Mouse (Mus musculus) E14TG2a.4 (cell line): Measurements from ENCODE around the gene Gm12248.
"Not testable (repeated sequence)": the region's sequence is repeated elsewhere in the genome, so short reads cannot be mapped to it uniquely, and the experiment has no call there.

ENCODE experiments used
- H3K27me3 ChIP-seq: 2 replicates; pipeline ENCODE4 v1.6.1; 2014; ENCODE audit warnings: low read length, control low read depth; ENCODE audit not compliant: insufficient read depth
- H3K36me3 ChIP-seq: 2 replicates; pipeline ENCODE4 v1.6.1; 2014; ENCODE audit warnings: low read length, control low read depth; ENCODE audit not compliant: insufficient read depth
- H3K4me1 ChIP-seq: replicated peaks from 2 replicates; pipeline ENCODE4 v1.6.1; 2014; ENCODE audit warnings: low read depth, low read length, control low read depth
- H3K4me3 ChIP-seq: replicated peaks from 2 replicates; pipeline ENCODE4 v1.5.1; 2014; ENCODE audit warnings: mild to moderate bottlenecking, low read length
- H3K9me3 ChIP-seq: 2 replicates; pipeline ENCODE4 v1.6.1; 2014; ENCODE audit warnings: low read length, control low read depth
- CTCF ChIP-seq: conservative IDR thresholded peaks from 2 replicates; pipeline ENCODE4 v1.5.1; 2014; ENCODE audit warnings: low read length
- NANOG ChIP-seq: IDR thresholded peaks from 2 replicates; pipeline ENCODE4 v1.6.1; 2014; ENCODE audit warnings: borderline replicate concordance, low read length, mixed read lengths
- POU5F1 ChIP-seq: IDR thresholded peaks from 2 replicates; pipeline ENCODE4 v1.6.1; 2014; ENCODE audit warnings: low read length, borderline replicate concordance

The Gm12248 gene

DNA sequence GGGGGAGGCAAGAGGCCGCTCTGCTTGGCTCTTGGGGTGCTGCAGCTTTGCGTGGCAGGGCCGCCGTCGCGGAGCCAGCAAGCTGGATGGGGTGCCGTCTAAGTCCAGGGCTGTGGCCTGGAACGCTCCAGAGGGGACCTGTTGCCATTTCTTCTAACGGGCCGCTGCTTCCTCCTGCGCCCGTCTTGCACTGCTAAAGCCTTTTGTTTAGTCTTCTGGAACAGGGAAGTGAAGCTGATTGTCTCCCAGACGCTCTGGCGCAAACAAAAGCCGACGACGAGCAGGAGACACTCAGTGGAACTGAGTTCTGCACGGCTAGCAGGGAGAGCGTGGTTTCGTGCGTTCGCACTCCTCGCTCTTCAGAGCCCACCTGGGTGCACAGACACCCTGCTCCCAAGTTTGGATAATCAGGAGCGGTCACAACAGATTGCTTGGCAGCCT, 11.4 kb upstream of the Gm12248 start:
- H3K4me1 ChIP-seq, result peaks cover 57% of the 10 kb centered on the region
- H3K4me3 ChIP-seq, result peak overlapping the region; percentile 98
- H3K36me3 ChIP-seq, result peaks cover 14% of the 10 kb centered on the region
- H3K27me3 ChIP-seq, result no peaks in the 10 kb centered on the region
- no peaks in the 10 kb centered on the region for H3K9me3 ChIP-seq
- TF ChIP-seq NANOG (no peak), POU5F1 (no peak), CTCF (no peak)

DNA sequence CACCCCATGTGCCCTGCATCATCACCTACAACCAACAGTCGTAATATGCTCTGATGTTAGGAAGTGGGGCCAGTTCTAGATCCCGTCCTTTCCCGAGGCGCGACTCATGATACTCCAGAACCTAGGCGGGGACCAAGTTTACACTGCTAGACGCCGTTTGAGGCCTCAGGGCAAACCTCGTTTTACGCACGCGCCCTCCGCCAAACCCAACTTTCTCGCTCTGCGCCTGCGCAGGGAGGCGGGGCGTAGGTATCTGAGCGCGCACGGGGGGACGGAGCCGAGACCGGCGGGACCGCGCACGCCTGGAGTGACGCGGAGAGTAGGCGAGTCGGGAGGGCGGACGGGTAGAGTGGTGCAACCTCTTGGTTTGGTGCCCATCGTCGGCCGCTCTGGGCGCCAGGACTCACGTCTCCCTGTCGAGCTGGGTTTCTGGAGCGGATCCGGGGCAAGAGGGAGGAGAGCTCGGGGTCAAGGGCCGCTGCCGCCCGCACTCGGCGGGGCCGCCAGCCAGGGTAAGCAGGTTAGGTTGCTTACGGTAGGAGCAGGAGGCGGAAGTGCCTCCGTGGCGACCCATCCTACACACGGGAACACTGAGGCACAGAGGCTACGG, 10.9 kb upstream of the Gm12248 start, which contains the start of gene Cnot8:
Cnot8 (plus strand) TSS at position 457 of the 610 bp plus-strand sequence.
- peaks cover 52% of the 10 kb centered on the region for H3K4me1 ChIP-seq
- TF ChIP-seq CTCF, result no peak
- H3K4me3 ChIP-seq, result peak within 1 kb of the TSS; percentile 98
- H3K9me3 ChIP-seq, result no peaks in the 10 kb centered on the region
- H3K36me3 ChIP-seq, result peaks cover 10% of the 10 kb centered on the region; the same call in 1 of the 2 replicates
- H3K27me3 ChIP-seq, result no peaks in the 10 kb centered on the region

DNA sequence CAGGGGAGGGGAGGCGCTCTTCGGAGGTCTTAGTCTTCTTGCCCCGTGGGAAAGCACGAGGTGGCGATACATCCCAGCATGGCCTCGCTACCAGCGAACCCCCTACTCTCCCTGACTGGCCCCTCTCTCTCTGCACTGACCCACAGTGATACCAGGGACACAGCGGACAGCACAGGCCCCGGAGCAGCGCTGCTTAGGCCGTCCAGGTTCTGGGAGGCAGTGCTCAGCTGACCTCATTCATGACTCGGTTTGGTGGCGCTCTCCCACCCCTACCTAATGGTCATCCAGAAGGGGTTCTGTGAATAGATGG, 10.4 kb upstream of the Gm12248 start:
- no peaks in the 10 kb centered on the region for H3K27me3 ChIP-seq
- TF ChIP-seq POU5F1 (no peak), CTCF (no peak), NANOG (no peak)
- H3K4me3 ChIP-seq, result peak overlapping the region; percentile 98
- peaks cover 10% of the 10 kb centered on the region; the same call in 1 of the 2 replicates for H3K36me3 ChIP-seq
- H3K9me3 ChIP-seq, result no peaks in the 10 kb centered on the region
- peaks cover 48% of the 10 kb centered on the region for H3K4me1 ChIP-seq

DNA sequence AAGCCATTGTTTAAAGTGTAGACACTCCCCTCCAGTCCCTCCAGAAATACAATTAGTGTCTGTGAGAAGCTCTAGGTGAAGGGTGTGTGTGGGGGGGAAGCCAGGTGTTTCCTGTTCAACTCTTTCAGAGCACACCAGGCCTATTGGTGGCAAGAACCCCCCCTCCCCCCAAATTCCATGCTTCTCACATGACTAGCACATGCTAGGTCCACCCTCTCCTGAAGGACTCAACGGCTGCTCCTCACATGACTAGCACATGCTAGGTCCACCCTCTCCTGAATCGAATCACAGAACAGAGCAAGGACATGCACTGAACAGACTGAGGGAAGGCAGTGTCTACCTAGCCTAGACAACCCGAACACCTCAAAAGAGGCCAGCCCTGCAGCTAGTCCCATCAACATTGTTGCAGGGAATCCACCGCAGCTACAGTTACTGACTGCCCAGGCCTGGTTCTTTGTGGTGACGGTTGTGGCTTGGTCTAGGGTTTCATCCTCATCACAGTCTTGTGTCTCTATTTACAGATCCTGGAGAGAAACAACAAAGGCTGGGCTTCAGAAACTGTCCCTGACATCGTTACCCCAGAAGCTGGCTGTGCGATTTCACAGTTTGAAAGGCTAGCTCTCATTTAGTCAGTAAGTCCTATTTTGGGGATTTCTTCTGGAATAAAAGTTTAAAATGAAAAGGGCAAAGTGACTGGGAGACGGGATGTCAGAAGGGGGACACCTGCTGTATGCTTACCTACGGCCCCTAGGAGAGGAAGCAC, 9.8 kb upstream of the Gm12248 start:
- TF ChIP-seq NANOG (no peak), POU5F1 (no peak), CTCF (no peak)
- Histone ChIP-seq H3K9me3 (no peaks in the 10 kb centered on the region), H3K36me3 (peaks cover 7% of the 10 kb centered on the region; the same call in 1 of the 2 replicates), H3K4me1 (peaks cover 42% of the 10 kb centered on the region), H3K27me3 (no peaks in the 10 kb centered on the region), H3K4me3 (peak overlapping the region; percentile 98)

DNA sequence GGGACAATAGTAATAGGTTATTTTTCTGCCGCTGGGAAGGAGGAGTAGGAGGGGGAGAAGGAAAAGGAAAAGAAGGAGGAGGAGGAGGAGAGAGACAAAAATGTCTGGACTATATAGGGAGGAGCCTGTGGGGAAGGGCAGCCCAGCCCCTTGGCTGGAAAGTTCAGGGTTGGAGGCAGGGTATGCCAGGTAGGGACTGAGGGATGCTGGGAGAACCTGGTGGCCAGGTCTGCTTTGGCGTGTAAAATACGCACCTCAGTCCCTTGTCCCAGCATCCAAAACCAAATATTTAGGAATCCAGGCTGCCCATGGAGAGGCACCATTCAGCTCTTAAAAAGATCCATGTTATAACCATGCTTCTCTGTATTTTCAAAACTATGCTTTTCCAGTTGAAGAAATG, 9.2 kb upstream of the Gm12248 start:
- H3K27me3 ChIP-seq, result no peaks in the 10 kb centered on the region
- H3K4me3 ChIP-seq, result no peak overlapping the region
- no peaks in the 10 kb centered on the region for H3K9me3 ChIP-seq
- no peak for TF ChIP-seq NANOG
- TF ChIP-seq CTCF, result no peak
- TF ChIP-seq POU5F1, result no peak
- H3K4me1 ChIP-seq, result peaks cover 40% of the 10 kb centered on the region
- 0 out of 2 replicates have a peak, but pooled peaks cover under 1% of the 10 kb centered on the region for H3K36me3 ChIP-seq

DNA sequence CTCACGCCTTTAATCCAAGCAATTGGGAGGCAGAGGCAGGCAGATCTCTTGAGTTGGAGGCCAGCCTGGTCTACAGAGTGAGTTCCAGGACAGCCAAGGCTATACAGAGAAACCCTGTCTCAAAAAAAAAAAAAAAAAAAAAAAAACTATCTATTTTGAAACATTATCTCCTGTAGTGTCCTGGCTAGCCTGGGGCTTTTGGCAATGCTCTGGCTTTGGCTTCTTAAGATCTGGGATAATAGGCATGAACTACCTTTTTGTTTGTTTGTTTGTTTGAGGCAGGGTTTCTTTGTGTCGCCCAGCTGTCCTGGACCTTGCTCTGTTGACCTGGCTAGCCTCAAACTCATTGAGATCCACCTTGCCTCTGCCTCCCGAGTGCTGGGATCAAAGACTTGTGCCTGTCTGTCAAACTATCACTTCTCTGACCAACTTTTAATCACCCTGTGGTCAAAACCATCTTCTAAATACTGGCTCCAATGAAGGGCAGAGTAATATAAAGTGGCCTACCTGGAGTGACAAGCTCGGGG, 8.3 kb upstream of the Gm12248 start:
- H3K27me3 ChIP-seq, result no peaks in the 10 kb centered on the region
- no peak for TF ChIP-seq POU5F1
- no peak for TF ChIP-seq NANOG
- TF ChIP-seq CTCF, result no peak
- peaks cover 41% of the 10 kb centered on the region for H3K4me1 ChIP-seq
- no peak overlapping the region for H3K4me3 ChIP-seq
- no peaks in the 10 kb centered on the region for H3K36me3 ChIP-seq
- H3K9me3 ChIP-seq, result no peaks in the 10 kb centered on the region

DNA sequence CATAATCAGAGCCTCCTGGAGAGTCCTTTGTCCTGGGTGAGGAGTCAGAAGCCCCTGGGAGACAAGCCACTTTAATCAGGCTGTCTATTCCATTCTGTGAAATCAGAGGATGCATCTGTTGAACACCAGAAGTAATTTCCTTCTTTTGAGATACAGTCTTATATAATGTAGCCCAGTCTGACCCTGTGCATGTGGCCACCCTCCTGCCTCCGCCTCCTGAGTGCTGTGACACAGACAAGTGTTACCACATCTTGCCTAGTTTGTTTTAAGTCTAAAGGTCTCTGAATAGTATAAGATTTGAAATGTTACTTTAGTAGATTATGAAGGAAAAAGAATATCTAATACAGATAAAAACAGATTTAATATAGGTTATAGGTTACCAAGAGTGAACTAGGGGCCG, 7.1 kb upstream of the Gm12248 start:
- H3K36me3 ChIP-seq, result no peaks in the 10 kb centered on the region
- peaks cover 30% of the 10 kb centered on the region for H3K4me1 ChIP-seq
- no peaks in the 10 kb centered on the region for H3K27me3 ChIP-seq
- no peak for TF ChIP-seq CTCF
- no peak for TF ChIP-seq POU5F1
- TF ChIP-seq NANOG, result no peak
- no peaks in the 10 kb centered on the region for H3K9me3 ChIP-seq
- no peak overlapping the region for H3K4me3 ChIP-seq

DNA sequence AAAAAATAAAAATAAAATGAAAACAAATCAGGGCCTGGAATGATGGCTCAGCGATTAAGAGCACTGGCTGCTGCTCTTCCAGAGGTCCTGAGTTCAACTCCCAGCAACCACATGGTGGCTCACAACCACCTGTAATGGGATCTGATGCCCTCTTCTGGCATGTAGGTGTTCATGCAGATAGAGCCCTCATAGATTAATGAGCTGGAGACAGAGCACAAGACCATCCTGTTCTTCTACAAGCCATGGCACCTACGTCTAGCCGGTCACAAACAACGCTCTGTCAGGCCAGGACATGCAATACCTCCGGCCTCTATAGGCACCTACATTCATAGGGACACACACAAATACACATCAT, 5.4 kb upstream of the Gm12248 start:
- not testable (repeated sequence) for H3K27me3 ChIP-seq, H3K9me3 ChIP-seq, H3K36me3 ChIP-seq, H3K4me3 ChIP-seq
- TF ChIP-seq CTCF, result peak; percentile 30
- peaks cover 41% of the 10 kb centered on the region for H3K4me1 ChIP-seq
